Mouse (Mus musculus) limb, embryonic 15.5 days (tissue): ENCODE data around the gene Bhlhe23. TPM values are rescaled to one million over a fixed set of nuclear protein-coding genes. Genes with fewer than 3 reads are reported as not detected.

Experiments
- ATAC-seq: fragments of 200-750 bp; cut with Nextera tagmentation; 2 replicates; pipeline ENCODE4 v1.8.0; 2017; ENCODE audit warnings: low read depth, moderate TSS enrichment; ENCODE audit not compliant: insufficient number of reproducible peaks, low FRiP score, low TSS enrichment
- H3K27ac ChIP-seq: fragments of 300-500 bp; sonication (generic); 2 replicates; pipeline ENCODE4 v1.5.1; 2015; ENCODE audit warnings: moderate library complexity, mild to moderate bottlenecking, inconsistent platforms
- H3K27me3 ChIP-seq: fragments of 300-500 bp; sonication (generic); 2 replicates; pipeline ENCODE4 v1.6.1; 2015; ENCODE audit warnings: inconsistent platforms
- H3K36me3 ChIP-seq: fragments of 300-500 bp; sonication (generic); 2 replicates; pipeline ENCODE4 v1.6.1; 2015; ENCODE audit warnings: inconsistent platforms
- H3K4me1 ChIP-seq: fragments of 300-500 bp; sonication (generic); 2 replicates; pipeline ENCODE4 v1.6.1; 2015; ENCODE audit warnings: inconsistent platforms
- H3K4me2 ChIP-seq: fragments of 300-500 bp; sonication (generic); 2 replicates; pipeline ENCODE4 v1.6.1; 2015; ENCODE audit warnings: mild to moderate bottlenecking, inconsistent platforms
- H3K4me3 ChIP-seq: fragments of 300-500 bp; sonication (generic); 2 replicates; pipeline ENCODE4 v1.5.1; 2015; ENCODE audit warnings: mild to moderate bottlenecking, inconsistent platforms
- H3K9ac ChIP-seq: fragments of 300-500 bp; sonication (generic); 2 replicates; pipeline ENCODE4 v1.6.1; 2015; ENCODE audit warnings: inconsistent platforms
- H3K9me3 ChIP-seq: fragments of 300-500 bp; sonication (generic); 2 replicates; pipeline ENCODE4 v1.6.1; 2016; ENCODE audit warnings: inconsistent platforms
- WGBS: fragments of 180-500 bp; shearing (Covaris S2); methylation state at CpG from one replicate; pipeline ENCODE4 v1.1.7; 2015; 5-methylcytosine and 5-hydroxymethylcytosine counted together
- polyA plus RNA-seq: library from polyadenylated mRNA; unstranded; fragments of >200 nt; fragmentation: Nextera tagmentation; extraction: Ambion mirVana; gene quantifications from 2 replicates; pipeline ENCODE4 v1.2.1, GENCODE M21; 2015

Bhlhe23 gene
- polyA plus RNA-seq, 1 experiment from 2014 or later = not detected

DNA sequence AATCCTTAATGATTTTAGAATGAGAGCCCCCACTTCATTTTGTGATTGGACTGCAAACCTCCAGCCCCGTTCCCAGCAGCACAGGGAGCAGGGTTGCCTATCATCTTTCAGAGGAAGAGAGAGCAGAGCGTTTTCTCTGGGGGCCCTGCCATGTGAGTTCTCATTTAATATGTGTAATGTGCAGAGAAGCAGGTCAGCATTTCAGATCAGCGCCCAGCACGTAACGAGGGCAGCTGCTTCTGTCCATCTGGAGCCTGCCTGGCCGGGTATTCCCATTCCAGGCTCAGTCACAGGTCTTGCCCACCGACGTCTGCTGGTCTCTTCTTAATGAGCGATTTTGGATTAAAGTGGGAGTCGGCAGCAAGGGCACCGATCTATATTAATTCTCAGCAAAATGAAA, 11.7 kb downstream of the Bhlhe23 start:
- H3K4me2 ChIP-seq = no peak overlapping the region
- ATAC-seq = no peak
- no peak overlapping the region for H3K9ac ChIP-seq
- no peaks in the 10 kb centered on the region for H3K9me3 ChIP-seq
- H3K27ac ChIP-seq = no peak overlapping the region
- no peaks in the 10 kb centered on the region for H3K4me1 ChIP-seq
- peaks cover 10% of the 10 kb centered on the region for H3K27me3 ChIP-seq
- H3K4me3 ChIP-seq = no peak overlapping the region
- no peaks in the 10 kb centered on the region for H3K36me3 ChIP-seq
- 61% methylated on average over 11 of the region's 11 CpGs for WGBS

DNA sequence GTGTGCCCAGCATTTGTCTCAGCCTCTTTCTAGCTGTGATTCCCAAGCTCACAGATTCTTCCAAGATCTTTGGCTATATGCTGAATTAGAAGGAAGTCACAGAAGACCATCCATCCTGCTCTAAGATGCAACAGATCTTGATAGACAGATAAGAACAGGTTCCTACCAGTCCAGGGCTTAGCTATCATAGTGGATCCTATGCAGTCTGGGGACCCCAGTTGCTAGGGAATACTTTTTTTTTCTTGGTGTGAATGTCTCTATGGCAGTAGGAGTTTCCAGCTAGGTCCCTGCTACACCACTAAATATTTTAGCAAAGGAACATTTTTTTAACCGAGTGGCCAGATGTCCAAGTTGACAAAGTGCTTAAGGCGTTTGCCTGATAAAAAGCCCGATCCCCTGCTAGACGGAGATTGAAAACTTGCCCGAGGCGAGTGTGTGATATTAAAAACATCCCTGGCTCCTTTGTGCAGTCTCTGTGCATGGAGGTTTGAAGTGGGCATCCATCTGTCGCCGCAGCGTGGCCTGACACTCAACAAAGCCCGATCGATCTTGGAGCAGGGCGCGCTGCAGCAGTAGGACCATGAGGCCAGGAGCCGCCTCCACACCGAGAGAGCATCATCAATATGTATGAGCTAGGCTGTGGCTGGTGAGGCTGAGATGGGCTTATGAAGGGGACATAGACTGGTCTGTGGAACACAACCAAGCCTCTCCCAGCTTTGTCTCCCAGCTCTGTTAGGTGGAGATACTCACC, 18.0 kb downstream of the Bhlhe23 start:
- WGBS = 45% methylated on average over 15 of the region's 15 CpGs
- H3K4me1 ChIP-seq = no peaks in the 10 kb centered on the region
- no peak overlapping the region for H3K4me3 ChIP-seq
- peaks cover 10% of the 10 kb centered on the region; the same call in 1 of the 2 replicates for H3K27me3 ChIP-seq
- no peak overlapping the region for H3K4me2 ChIP-seq
- H3K9ac ChIP-seq = no peak overlapping the region
- ATAC-seq = no peak
- H3K9me3 ChIP-seq = no peaks in the 10 kb centered on the region
- no peak overlapping the region for H3K27ac ChIP-seq
- H3K36me3 ChIP-seq = no peaks in the 10 kb centered on the region

DNA sequence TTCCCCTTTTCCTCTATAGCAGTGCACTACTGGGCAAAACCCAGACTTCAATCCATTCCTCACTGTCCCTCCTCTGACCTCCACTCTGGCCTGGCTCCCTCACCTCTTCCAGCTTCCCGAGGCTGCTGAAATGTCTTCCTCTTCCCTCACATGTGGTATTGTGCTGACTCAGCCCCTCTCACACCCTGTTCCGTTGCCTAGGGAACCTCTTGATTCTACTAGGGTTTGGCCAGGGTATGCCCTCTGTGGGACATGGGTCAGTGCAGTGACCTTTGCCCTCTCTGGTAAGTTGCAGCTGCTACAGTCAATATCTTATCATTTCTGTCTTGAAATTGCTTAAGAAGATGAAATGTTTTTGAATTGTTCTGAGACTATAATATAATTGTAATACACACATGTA, 19.9 kb downstream of the Bhlhe23 start:
- H3K4me2 ChIP-seq = no peak overlapping the region
- H3K27ac ChIP-seq = no peak overlapping the region
- H3K4me1 ChIP-seq = no peaks in the 10 kb centered on the region
- 30% methylated on average over 2 of the region's 2 CpGs for WGBS
- no peaks in the 10 kb centered on the region for H3K36me3 ChIP-seq
- H3K9me3 ChIP-seq = no peaks in the 10 kb centered on the region
- ATAC-seq = no peak
- H3K4me3 ChIP-seq = no peak overlapping the region
- no peak overlapping the region for H3K9ac ChIP-seq
- H3K27me3 ChIP-seq = peaks cover 10% of the 10 kb centered on the region; the same call in 1 of the 2 replicates

DNA sequence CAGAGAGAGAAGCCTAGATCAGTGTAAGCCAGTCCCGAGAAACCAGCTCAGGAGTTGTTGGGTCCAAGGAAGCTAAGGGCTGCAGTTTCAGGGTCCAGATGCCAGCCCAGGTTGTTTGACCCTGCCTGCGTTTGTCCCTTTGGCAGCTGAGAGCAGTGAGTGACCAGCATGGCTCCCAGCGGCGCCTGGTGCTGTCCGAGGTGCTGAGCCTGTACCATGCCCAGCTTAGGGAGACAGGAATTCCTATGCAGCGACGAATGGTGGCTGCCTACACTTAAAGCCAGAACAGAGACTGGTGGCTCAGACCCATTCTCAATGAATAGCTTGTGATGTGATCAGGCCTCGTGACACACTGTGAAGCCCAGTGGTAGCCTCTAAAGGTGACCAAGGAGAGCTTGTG, 20.8 kb downstream of the Bhlhe23 start:
- Histone ChIP-seq H3K9me3 (no peaks in the 10 kb centered on the region), H3K27me3 (peaks cover 10% of the 10 kb centered on the region; the same call in 1 of the 2 replicates), H3K4me3 (no peak overlapping the region), H3K36me3 (no peaks in the 10 kb centered on the region), H3K4me2 (no peak overlapping the region), H3K27ac (no peak overlapping the region), H3K9ac (no peak overlapping the region), H3K4me1 (no peaks in the 10 kb centered on the region)
- 1% methylated on average over 8 of the region's 8 CpGs for WGBS
- no peak for ATAC-seq

DNA sequence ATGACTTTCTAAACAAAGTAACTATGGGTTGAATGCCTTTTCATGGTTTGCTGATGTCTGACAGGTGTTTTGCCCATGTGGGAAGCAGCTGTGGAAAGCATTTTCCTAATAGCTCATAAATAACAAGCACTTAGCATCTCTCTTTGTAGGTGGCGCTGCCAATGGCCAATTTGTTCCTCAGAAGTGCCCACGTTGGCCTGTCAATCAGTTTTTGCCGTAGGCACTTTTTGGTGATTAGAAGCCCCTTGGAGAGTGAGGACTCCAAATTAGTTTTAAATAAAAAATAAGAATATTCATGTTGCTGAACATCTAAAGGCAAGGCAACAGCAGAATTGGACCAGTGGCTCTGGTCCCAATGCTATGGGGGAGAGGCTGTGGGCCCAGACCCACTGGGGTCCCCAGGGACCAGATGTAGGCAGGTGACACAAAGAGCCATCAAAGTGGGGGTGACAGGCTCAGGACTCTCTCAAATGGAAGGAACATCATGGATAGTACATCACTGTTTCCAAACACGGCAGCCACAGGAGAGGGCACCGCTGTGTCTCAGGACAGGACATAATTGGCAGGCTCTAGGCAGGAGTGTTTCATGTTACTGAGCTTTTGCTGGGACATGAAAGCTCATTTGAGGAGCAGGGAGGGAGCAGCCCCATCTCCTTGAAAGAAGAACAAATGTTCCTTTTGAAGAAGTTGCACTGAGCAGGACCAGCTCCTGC, 21.6 kb downstream of the Bhlhe23 start:
- Histone ChIP-seq H3K9me3 (no peaks in the 10 kb centered on the region), H3K4me3 (no peak overlapping the region), H3K36me3 (no peaks in the 10 kb centered on the region), H3K27ac (no peak overlapping the region), H3K4me2 (no peak overlapping the region), H3K4me1 (no peaks in the 10 kb centered on the region), H3K27me3 (peaks cover 10% of the 10 kb centered on the region; the same call in 1 of the 2 replicates), H3K9ac (no peak overlapping the region)
- ATAC-seq = no peak
- 58% methylated on average over 5 of the region's 5 CpGs for WGBS

DNA sequence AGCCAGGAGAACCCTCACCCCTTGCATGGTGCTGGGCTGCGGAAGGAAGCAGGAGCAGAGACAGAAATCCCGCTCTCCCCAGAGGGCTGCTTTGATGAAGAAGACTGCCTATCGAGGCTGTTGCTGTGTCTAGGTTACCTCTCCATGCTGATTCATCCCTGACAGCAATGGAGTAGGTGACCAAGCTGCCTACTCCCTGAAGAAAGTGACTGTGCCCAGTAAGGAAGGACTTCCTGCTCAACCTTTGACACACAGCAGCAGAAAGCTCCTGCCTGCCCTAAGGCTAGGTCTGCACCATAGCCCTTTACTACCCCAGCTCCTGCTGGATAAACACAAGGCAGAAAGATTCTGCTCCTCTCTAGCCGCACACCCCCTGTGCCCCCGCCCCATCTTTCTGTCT, 27.8 kb downstream of the Bhlhe23 start:
- no peaks in the 10 kb centered on the region for H3K27me3 ChIP-seq
- no peak overlapping the region for H3K9ac ChIP-seq
- no peak overlapping the region for H3K4me3 ChIP-seq
- 46% methylated on average over 5 of the region's 5 CpGs for WGBS
- no peak for ATAC-seq
- H3K36me3 ChIP-seq = no peaks in the 10 kb centered on the region
- no peaks in the 10 kb centered on the region for H3K4me1 ChIP-seq
- H3K9me3 ChIP-seq = no peaks in the 10 kb centered on the region
- no peak overlapping the region for H3K27ac ChIP-seq
- H3K4me2 ChIP-seq = no peak overlapping the region

DNA sequence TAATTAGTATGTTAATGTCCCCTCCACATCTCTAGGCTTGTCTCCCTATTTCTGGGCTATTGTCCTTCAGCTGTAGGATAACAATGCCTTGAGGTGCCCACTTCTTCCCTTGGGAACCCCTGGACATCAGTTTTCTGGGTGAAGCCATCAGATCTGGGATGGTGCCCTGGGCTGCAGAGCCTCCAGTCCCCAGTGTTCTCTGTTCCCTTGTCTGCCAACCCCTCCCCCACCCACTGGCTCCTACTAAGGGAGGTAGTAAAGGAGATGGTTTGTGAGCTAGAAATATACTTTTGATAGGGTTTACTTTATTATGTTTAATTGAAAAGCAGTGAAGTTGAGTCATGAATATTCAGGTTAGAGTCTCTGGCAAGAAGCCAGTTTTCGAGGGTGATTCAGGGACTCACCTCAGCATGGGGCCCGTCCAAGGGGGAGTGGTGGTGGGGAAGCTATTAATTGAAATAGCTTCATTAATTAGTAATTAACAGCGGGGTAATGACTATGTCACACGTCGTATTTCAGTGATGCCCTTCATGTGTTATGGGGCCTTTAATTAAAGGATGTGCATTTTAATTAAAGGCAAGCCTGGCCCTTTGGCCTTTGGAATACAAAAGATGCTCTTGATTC, 30.0 kb downstream of the Bhlhe23 start:
- H3K9ac ChIP-seq = no peak overlapping the region
- no peak overlapping the region for H3K4me3 ChIP-seq
- WGBS = 29% methylated on average over 5 of the region's 5 CpGs
- no peak overlapping the region for H3K27ac ChIP-seq
- no peak overlapping the region for H3K4me2 ChIP-seq
- no peaks in the 10 kb centered on the region for H3K27me3 ChIP-seq
- H3K4me1 ChIP-seq = no peaks in the 10 kb centered on the region
- H3K36me3 ChIP-seq = no peaks in the 10 kb centered on the region
- ATAC-seq = no peak
- no peaks in the 10 kb centered on the region for H3K9me3 ChIP-seq

DNA sequence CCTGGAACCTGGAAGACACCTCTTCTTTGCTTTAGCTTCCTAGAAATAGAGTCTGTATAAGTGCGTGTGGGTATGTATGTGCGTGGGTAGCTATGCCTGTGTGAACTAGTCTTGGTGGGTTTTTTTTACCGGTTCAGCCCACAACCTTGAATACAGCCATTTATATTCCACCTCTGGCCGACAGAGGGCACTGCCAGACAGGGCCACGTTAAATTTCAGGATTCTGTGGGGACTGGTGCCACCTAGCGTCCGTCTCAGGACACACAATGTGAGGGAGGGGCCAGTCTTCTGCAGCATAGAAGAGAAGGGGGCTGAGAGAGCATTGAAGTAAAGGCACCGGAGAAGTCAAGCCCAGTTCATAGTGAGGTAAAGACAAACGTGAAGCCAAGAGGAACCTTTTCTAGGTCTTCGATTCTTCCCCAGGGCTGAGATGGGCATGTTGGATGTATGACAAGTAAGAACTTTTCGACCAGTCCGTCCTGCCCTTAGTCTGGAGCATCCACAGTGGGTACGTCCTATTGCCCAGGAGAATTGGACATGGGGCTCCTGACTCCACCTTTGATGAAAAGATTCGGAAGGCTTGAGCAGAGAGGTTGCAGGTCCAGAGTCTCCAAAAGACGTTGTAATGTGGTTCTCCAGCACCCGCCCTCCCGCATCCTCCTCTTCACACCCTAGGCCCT, 31.3 kb downstream of the Bhlhe23 start:
- Histone ChIP-seq H3K4me2 (no peak overlapping the region), H3K4me1 (no peaks in the 10 kb centered on the region), H3K9ac (no peak overlapping the region), H3K27me3 (no peaks in the 10 kb centered on the region), H3K27ac (no peak overlapping the region), H3K9me3 (no peaks in the 10 kb centered on the region), H3K4me3 (no peak overlapping the region), H3K36me3 (no peaks in the 10 kb centered on the region)
- ATAC-seq = peak; percentile 42; the same call in 1 of the 2 replicates
- WGBS = 36% methylated on average over 17 of the region's 17 CpGs

DNA sequence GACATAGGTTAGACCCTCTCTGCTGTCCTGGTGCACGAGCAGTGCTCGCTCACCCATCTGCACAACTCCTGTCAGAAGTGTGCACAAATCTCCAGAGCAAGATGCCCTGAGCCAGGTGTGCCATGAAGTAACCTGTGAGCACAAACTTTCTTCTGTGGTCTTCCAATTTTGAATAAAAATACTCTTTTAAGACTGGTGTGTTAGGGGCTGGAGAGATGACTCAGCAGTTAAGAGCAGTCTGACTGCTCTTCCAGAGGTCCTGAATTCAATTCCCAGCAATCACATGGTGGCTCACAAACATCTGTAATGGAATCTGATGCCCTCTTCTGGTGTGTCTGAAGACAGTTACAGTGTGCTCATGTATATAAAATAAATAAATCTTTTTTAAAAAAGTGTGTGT, 33.4 kb downstream of the Bhlhe23 start:
- ATAC-seq = no peak
- Histone ChIP-seq H3K27ac (no peak overlapping the region), H3K36me3 (no peaks in the 10 kb centered on the region), H3K4me2 (no peak overlapping the region), H3K9me3 (no peaks in the 10 kb centered on the region), H3K9ac (no peak overlapping the region), H3K4me1 (no peaks in the 10 kb centered on the region), H3K27me3 (no peaks in the 10 kb centered on the region), H3K4me3 (no peak overlapping the region)
- 84% methylated on average over 2 of the region's 2 CpGs for WGBS

DNA sequence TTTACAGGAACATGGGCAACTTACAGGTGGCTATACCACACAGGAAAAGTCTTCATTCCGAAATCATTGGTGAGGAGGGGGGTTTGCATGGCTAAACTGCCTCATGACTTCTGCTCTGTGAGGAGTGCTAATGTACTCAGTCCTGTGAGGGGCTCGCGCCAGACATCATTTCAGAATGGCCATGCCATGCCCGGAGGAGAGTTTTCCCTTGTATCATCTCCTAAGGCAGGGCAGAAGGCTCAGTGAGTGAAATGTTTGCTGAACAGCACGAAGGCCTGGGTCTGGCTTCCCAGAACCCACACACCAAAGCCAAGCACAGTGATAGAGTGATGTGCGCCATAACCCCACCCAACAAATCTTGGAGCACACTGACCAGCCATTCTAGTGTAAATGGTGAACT, 33.9 kb downstream of the Bhlhe23 start:
- Histone ChIP-seq H3K9me3 (no peaks in the 10 kb centered on the region), H3K4me1 (no peaks in the 10 kb centered on the region), H3K4me3 (no peak overlapping the region), H3K9ac (no peak overlapping the region), H3K36me3 (no peaks in the 10 kb centered on the region), H3K27ac (no peak overlapping the region), H3K4me2 (no peak overlapping the region), H3K27me3 (no peaks in the 10 kb centered on the region)
- ATAC-seq = no peak
- WGBS = 86% methylated on average over 6 of the region's 6 CpGs

DNA sequence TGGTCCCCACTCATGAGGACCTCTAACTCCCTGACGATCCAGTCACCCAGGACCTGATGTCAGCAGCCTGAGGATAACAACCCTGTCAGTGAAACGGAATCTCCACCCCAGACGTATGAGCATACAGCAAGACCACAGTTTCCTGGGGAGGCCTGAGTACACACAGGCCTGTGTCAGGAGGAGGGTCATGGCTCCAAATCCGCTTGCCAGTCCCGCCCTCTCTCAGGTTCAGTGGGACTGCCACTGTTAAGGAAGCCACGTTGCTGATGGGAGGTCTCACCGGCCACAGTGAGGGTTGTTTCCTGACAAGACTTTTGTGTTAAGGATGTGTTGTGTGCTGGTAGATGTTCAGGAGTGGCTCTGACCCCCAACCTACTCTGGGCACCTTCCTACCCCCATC, 35.3 kb downstream of the Bhlhe23 start:
- Histone ChIP-seq H3K9ac (no peak overlapping the region), H3K4me2 (no peak overlapping the region), H3K9me3 (no peaks in the 10 kb centered on the region), H3K36me3 (no peaks in the 10 kb centered on the region), H3K4me3 (no peak overlapping the region), H3K27me3 (no peaks in the 10 kb centered on the region), H3K4me1 (no peaks in the 10 kb centered on the region), H3K27ac (no peak overlapping the region)
- 82% methylated on average over 7 of the region's 7 CpGs for WGBS
- ATAC-seq = no peak

DNA sequence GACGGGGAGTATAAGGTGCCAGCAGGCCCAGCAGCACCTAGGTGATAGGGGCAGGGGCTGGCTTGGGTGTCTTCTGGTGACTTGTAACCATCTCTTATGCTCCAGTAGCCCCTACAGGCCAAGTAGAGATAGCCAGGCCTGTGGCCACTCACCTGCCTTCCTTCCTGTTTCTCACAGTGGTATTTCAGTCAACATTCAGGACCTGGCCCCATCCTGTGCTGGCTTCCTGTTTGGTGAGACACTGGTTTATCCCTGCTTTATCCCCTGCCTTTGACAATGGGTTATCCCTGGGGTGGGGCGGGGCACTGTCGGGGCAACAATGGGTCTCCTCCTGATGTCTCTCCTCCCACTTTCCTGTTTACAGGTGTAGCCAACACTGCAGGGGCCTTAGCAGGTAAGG, 36.4 kb downstream of the Bhlhe23 start:
- no peak overlapping the region for H3K4me3 ChIP-seq
- H3K4me1 ChIP-seq = no peaks in the 10 kb centered on the region
- H3K36me3 ChIP-seq = no peaks in the 10 kb centered on the region
- H3K4me2 ChIP-seq = no peak overlapping the region
- H3K27ac ChIP-seq = no peak overlapping the region
- no peak overlapping the region for H3K9ac ChIP-seq
- ATAC-seq = no peak
- 35% methylated on average over 3 of the region's 3 CpGs for WGBS
- H3K9me3 ChIP-seq = no peaks in the 10 kb centered on the region
- H3K27me3 ChIP-seq = no peaks in the 10 kb centered on the region
